Mouse (Mus musculus): ENCODE measurements at regions not wholly inside any gene's neighbourhood (a gene's known extent, or its start where the extent isn't known, plus 50 kb on each side); places are given as distances from the start of the nearest gene placed in this dataset.
A peak's percentile ranks its signal among the peaks of the same experiment; 100 is the strongest.

- peak; percentile 98 for DNase-seq (ENCODE audit: inconsistent ontology term)
Measured at GRCm38 (mm10) chr3:120217710-120218109, 433.4 kb upstream of the Ptbp2 start.

GRCm38 (mm10) chr3:120214616-120215250, 430.5 kb upstream of the Ptbp2 start:
- DNase-seq (ENCODE audit: inconsistent ontology term): peak; percentile 15

GRCm38 (mm10) chr3:120199403-120199802, 415.1 kb upstream of the Ptbp2 start:
- DNase-seq (ENCODE audit: inconsistent ontology term): no peak

GRCm38 (mm10) chr3:120194501-120194900, 410.2 kb upstream of the Ptbp2 start:
- no peak for DNase-seq (ENCODE audit: inconsistent ontology term)

GRCm38 (mm10) chr3:120192439-120193326, 408.4 kb upstream of the Ptbp2 start:
- peak; percentile 78 for DNase-seq (ENCODE audit: inconsistent ontology term)

- peak; percentile 74 for DNase-seq (ENCODE audit: inconsistent ontology term)
Measured at GRCm38 (mm10) chr3:120189606-120190005, 405.3 kb upstream of the Ptbp2 start.

GRCm38 (mm10) chr3:120180931-120181610, 396.8 kb upstream of the Ptbp2 start:
- DNase-seq (ENCODE audit: inconsistent ontology term): peak; percentile 98

GRCm38 (mm10) chr3:120175632-120176031, 391.4 kb upstream of the Ptbp2 start:
- DNase-seq (ENCODE audit: inconsistent ontology term): peak; percentile 93
